Mouse (Mus musculus): Measurements from ENCODE around the gene Tkfc.

DNA sequence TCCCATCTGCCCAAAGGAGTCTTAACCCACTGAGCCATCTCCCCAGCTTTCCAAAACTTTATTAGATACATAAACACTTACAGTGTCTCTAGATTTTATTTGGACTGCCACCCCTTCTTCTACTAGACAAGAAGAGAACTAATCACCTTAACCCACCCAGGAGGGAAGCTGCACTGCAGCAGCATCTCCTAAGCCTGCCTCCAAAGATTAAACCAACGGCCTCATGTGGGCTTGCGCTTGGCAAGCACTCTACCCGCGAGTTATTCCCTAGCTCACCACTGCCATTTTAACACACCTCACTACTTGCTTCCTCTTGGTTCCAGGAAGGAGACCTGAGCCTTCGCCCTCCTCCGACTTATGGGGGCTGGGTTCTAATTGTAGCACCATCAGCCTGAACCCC lies 41.2 kb downstream of the Tkfc start:
- TF ChIP-seq POLR2A (IDR thresholded peaks at IDR 0.05; ENCODE audit: insufficient read depth, low read depth, low read length) (no peak), CTCF (IDR thresholded peaks at IDR 0.05; ENCODE audit: insufficient read depth, low read depth, low read length) (no peak)

Data from olfactory bulb, adult 2 months (tissue).